Mouse (Mus musculus) brain, embryonic 14.5 days (tissue): Measurements from ENCODE around the gene Golph3l. TPM values are rescaled to one million over a fixed set of nuclear protein-coding genes. Genes with fewer than 3 reads are reported as not detected.

Source experiments
- DNase-seq: peaks from one replicate; pipeline ENCODE4 v3.0.0-alpha.2; 2011; ENCODE audit warnings: low read depth
- CTCF ChIP-seq: fragments of 200-500 bp; IDR thresholded peaks from 2 replicates; pipeline ENCODE4 v1.5.1; 2012; ENCODE audit warnings: inconsistent platforms, mild to moderate bottlenecking, moderate library complexity, borderline replicate concordance; ENCODE audit not compliant: insufficient read depth, insufficient read length; ENCODE audit errors: extremely low read depth
- POLR2A ChIP-seq: fragments of 200-500 bp; IDR thresholded peaks from 2 replicates; pipeline ENCODE4 v1.6.1; 2012; ENCODE audit warnings: mild to moderate bottlenecking, inconsistent platforms, borderline replicate concordance; ENCODE audit not compliant: poor library complexity, insufficient read depth, insufficient read length, severe bottlenecking; ENCODE audit errors: extremely low read depth
- polyA plus RNA-seq: library from polyadenylated mRNA; depleted of rRNA; stranded (reverse); fragments of >200 nt; gene quantifications from 2 replicates; pipeline ENCODE4 v1.2.3, GENCODE M21; 2012; rRNA removed

The Golph3l gene
- polyA plus RNA-seq, 1 experiment: 22.5 TPM

DNA sequence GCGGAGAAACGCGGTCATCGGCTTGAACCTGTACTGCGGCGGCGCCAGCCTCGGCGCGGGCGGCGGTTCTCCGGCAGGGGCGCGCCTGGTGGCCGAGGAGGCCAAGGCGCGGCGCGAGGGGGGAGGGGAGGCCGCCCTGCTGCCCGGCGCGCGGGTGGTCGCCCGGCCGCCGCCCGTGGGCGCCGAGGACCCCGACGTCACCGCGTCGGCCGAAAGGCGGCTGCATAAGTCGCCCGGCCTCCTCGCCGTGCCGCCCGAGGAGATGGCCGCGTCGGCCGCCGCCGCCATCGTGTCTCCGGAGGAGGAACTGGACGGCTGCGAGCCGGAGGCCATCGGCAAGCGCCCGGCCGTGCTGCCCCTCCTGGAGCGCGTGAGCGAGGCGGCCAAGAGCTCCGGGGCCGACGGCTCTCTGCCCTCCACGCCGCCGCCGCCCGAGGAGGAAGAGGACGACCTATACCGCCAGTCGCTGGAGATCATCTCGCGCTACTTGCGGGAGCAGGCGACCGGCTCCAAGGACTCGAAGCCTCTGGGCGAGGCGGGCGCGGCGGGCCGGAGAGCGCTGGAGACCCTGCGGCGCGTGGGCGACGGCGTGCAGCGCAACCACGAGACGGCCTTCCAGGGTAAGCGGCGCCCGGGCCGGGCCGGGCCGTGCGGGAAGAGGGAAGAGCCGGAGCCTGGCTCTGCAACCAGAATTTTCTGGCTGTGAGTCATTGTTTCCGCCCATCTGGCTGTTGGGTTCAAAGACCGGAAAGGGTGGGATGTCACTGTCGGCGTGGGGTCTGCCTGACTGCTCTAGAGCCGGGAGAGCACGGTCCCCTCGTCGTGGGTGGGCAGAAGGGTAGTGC is 70.4 kb downstream of the Golph3l start:
- DNase-seq: peak; percentile 87
- TF ChIP-seq CTCF (no peak), POLR2A (peak; percentile 31; the same call in 1 of the 2 replicates)

DNA sequence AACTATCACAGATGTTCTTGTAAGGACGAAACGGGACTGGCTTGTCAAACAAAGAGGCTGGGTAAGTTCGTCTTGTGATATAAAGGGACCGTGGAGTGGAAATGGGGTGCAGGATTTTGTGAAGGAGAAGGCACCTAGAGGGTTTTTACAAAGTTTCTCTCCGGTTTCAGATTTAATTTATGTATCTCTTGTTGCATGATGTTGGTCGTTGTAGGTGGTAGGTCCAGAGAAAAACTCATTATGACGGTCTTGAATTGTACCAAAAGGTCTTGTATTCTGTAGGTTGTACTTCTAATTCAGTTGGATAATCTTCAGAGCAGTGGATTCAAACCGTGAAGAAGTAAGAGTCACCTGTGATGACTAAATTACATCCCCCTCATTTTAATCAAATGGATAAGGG is 71.2 kb downstream of the Golph3l start:
- no peak for DNase-seq
- TF ChIP-seq CTCF (no peak), POLR2A (no peak)

DNA sequence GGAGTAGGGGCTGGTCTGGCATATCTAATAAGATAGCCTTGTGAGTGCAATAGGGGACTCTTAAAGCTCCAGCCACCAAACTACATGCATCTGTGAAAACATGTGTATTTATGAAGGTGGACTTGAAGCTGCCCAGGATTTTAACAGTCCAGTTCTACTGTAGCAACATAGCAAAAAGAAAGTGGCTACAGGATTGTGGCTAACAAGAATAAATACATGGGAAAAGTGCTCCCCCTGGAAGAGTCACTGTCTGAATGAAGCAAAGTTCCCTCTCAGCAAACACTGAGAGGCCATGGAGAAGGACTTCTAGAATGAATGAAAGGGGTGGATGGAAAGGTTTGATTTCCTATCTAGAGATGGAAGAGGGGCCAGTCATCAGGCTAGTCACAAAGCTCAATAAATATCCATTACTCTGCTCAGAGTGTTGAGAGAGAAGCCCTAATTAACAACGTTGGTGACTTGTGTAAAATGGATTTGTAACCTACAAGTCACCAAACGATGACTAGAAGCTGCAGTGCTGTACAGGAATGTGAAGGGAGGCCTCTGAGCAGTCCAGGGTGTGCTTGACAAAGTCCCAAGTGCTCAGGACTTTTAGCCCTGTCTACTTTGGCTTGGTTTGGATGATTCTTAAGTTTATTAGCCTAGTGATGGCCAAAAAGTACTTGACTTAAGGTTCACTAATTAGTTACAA is 72.2 kb downstream of the Golph3l start:
- TF ChIP-seq POLR2A (no peak), CTCF (no peak)
- no peak for DNase-seq

DNA sequence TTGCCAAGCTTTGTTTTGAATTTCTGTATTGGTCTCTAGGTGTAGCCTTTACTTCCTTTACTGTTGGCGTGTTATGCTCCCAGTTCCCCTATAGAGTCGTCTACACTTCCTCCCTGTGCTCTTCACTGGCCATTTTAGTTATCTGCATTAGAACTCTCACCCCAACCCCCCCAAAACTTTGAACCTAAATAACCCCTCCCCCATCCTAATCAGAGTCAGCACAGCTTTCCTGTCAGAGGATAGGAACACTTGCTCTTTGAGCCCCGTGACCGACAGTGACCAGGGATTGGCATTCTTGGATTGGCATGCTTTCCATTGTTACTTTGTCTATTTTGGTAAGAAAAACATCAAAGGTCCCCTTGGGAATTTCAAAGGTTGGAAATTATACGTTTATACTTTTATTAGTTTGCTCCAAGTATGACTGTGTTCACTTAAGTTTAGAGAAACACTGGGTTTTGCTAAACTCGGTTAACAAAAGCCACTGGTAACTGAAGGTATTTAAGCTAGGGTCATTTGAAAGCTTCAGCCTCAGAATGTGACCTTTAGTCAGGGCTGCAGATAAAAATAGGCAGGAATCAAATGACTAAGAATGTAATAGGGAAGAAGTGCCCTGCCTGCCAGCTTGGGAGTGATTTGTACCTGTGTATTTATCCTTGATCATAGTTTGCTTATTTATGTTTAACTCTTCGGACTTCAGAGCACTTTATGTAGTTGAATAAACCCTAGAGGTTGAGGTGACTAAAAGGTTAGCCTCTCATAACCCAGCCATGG is 73.4 kb downstream of the Golph3l start:
- DNase-seq: no peak
- TF ChIP-seq POLR2A (no peak), CTCF (no peak)

DNA sequence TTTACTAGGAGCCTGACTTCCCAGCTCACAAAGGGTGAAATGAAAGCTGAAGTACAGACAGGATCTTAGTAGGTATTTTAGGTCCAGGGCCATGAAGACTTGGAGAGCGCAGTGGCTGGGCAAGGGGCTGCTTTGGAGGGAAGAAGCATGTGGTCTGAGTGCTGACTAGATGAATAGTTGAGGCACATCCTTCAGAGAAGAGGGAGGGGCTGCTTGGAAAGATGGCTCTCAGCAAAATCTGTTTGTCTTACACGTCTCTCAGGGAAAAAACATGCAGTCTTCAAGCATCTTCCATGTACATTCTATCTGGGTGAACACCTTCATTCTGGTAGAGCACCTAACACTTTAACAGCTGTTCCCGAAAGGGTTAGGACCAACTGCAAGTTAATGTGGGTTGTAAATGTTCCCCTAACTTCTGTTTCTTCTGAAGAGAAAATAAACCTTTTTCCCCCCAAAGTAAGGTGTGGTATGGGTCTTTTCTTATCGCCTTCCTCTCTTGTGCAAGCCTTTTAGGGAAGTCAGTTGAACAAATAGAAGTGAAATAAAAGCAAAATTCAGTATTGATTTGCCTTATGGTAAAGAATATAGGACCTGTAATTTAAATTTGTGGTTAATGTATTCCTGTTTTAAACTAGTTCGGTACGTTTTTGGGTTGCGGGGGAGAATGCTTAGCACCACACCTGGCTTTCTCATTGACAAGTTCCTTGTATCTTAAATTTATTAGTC is 74.2 kb downstream of the Golph3l start:
- TF ChIP-seq POLR2A: no peak
- TF ChIP-seq CTCF: no peak
- no peak for DNase-seq

DNA sequence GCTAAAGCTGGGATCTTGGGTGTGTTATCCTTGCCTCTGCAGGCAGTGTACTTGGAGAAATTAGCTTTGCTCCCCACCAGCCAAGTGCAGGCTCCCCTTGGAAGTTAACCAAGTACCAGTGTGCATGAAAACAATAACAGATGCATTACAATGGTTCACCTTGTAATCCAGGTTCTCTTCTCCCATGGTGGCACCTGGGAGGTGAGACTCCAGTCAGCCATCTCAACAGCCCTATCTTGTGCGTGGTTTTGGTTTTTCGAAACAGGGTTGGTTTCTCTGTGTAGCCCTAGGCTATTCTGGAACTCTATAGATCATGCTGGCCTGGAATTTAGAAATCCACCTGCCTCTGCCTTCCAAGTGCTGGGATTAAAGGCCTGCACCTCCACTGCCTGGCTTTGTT is 74.8 kb downstream of the Golph3l start:
- DNase-seq: no peak
- no peak for TF ChIP-seq POLR2A
- TF ChIP-seq CTCF: no peak

DNA sequence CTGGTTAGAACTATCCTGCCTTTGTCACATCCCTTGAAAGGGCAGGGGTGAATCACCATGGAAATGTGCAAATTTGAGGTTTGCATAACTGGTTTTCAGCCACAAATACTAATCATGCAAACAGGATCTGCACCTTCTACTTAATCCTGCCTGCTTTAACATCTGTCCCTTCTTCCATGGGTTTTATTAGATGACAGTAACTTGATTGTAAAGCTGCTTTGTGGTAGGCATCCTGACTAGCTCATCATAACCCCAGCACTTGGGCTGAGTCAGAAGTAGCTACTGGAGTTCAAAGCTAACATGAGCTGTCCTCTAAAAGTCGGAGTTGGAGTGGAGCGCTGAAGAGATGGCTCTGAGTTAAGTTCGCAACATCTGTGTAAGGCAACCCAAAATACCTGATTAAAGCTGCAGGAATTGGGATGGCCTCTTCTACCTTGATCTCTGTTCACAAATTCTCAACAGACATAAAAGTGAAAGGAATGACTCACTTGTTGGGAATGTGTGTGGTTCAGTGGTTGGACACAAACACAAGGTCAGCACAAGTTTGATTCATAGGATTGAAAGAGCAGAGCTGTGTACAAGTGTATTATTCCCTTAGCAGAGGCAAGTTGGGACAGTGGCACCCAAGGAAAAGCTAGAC is 75.4 kb downstream of the Golph3l start:
- TF ChIP-seq POLR2A (no peak), CTCF (no peak)
- DNase-seq: no peak

DNA sequence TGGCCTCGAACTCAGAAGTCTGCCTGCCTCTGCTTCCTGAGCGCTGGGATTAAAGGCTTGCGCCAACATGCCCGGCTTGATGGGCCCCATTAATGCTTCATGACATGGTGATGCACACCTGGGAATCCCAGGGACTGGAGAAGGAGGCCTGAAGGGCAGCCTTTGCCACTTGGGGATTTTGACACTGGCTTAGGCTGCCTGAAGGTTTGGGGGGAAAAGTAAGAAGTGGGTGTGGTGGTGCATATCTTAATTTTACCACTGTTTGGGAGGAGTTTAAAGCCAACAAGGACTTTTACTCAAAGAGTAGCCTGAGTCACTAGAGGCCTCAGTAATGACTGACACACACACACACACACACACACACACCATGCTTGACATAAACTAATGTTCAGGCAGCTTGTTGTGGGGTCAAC is 76.2 kb downstream of the Golph3l start:
- TF ChIP-seq POLR2A: no peak
- TF ChIP-seq CTCF: no peak

DNA sequence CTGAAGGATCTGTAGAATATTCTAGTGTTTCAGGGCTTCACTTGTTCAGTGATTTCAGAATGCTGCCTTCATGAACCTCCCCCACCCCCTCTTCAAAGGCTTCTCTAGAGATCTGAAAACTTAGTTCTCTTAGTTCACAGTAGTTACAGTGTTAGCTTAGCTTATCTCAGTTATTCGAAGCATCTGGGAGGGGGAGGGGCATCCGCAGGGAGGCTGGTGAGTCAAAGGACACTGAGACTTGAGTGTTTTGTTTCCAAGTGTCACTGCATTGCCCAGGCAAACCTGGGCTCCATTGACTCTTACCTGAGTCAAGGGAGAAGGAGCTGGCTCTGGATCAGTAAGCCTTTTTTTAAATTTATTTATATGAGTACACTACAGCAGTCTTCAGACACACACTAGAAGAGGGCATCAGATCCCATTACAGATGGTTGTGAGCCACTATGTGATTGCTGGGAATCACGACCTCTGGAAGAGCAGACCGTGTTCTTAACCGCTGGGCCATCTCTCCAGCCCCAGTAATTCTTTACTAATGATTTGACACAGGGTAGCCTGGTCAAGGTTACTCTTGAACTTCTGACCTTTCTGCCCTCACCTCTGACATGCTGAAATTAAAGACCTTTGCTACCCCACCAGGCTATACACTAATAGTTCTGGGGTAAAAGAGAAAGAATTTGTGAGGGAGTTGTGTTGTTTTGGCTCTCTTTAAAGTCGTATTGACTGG is 77.5 kb downstream of the Golph3l start:
- TF ChIP-seq CTCF: no peak
- TF ChIP-seq POLR2A: no peak
- no peak for DNase-seq

More for the DNA sequence above, 76.2 kb downstream of the Golph3l start:
- no peak for DNase-seq

DNA sequence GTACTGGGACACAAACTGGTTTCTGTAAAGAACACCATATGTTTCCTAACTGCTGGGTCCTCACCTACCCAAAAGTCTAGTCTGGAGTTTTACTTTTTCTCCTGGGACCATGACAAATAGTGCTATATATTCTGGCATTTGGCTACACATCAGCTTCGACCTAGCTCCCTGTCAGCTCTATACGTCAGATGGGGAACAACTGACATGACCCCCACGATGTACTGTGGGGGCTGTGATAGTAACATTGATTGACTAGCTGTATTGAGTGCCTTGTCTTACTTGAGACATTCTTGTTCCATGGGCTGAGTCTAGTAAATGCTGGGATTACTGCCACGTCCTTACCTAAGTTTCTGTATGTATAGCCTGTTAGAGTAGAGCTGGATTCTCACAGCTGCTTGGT is 78.8 kb downstream of the Golph3l start:
- DNase-seq: no peak
- no peak for TF ChIP-seq CTCF
- no peak for TF ChIP-seq POLR2A

DNA sequence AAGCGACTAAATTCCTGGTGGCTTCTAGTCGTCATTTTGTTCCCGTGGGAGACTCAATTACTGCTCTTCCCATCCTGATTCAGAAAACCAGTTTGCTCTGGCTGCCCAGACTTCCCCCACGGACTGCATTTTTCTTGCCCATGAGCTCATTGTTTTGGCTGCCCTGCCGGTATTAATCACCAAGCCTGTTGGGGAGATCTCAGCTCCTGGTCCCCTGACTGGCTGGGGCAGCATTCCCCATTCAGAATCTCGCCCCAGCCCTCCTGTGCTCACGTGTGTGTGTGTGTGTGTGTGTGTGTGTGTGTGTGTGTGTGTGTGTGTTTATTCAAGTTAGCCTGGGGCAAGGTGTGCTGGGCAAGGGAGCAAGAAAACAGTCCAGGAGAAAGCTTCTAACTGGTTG is 79.3 kb downstream of the Golph3l start:
- DNase-seq: peak; percentile 92
- no peak for TF ChIP-seq POLR2A
- no peak for TF ChIP-seq CTCF

Other genes starting within 250 kb of the Golph3l start
- gene Setdb1, start 231.7 kb upstream of the Golph3l start, polyA plus RNA-seq: 60.7 and 60.8 TPM in 2 replicates
- not detected in 2 replicates for gene 4930558C23Rik, start 186.1 kb upstream of the Golph3l start, polyA plus RNA-seq
- 31.6 and 36.6 TPM in 2 replicates for gene Arnt, start 154.5 kb upstream of the Golph3l start, polyA plus RNA-seq
- gene Ctsk, start 89.7 kb upstream of the Golph3l start, polyA plus RNA-seq: 7.2 and 10.6 TPM in 2 replicates
- 5.0 and 7.3 TPM in 2 replicates for gene Ctss, start 62.1 kb upstream of the Golph3l start, polyA plus RNA-seq
- gene Hormad1, start 29.3 kb upstream of the Golph3l start, polyA plus RNA-seq: not detected in 2 replicates
- gene Ensa, start 36.1 kb downstream of the Golph3l start, polyA plus RNA-seq: 32.2 and 51.6 TPM in 2 replicates
- gene Mcl1, start 69.9 kb downstream of the Golph3l start, polyA plus RNA-seq: 72.3 and 74.3 TPM in 2 replicates
- gene Adamtsl4, start 99.0 kb downstream of the Golph3l start, polyA plus RNA-seq: 0.20 and 0.41 TPM in 2 replicates
- 20.2 and 21.2 TPM in 2 replicates for gene Ecm1, start 150.6 kb downstream of the Golph3l start, polyA plus RNA-seq
- 39.1 and 42.2 TPM in 2 replicates for gene Tars2, start 171.3 kb downstream of the Golph3l start, polyA plus RNA-seq
- 22.8 and 31.4 TPM in 2 replicates for gene Rprd2, start 229.9 kb downstream of the Golph3l start, polyA plus RNA-seq